Mouse (Mus musculus): ENCODE data around the gene Ttc41.
A peak's percentile ranks its signal among the peaks of the same experiment; 100 is the strongest.

Ttc41 gene

GRCm38 (mm10) chr10:86755816-86756502 lies 50.3 kb downstream of the Ttc41 start:
- no peak for DNase-seq (ENCODE audit: low read depth)

- no peak for DNase-seq (ENCODE audit: low read depth)
Observed at GRCm38 (mm10) chr10:86757724-86758123, 52.1 kb downstream of the Ttc41 start.

- no peak for DNase-seq (ENCODE audit: low read depth)
Observed at GRCm38 (mm10) chr10:86758211-86758610, 52.6 kb downstream of the Ttc41 start.

- no peak for DNase-seq (ENCODE audit: low read depth)
Observed at GRCm38 (mm10) chr10:86761236-86761635, 55.6 kb downstream of the Ttc41 start.

GRCm38 (mm10) chr10:86761722-86762383 lies 56.2 kb downstream of the Ttc41 start:
- DNase-seq (ENCODE audit: low read depth) = no peak

- DNase-seq (ENCODE audit: low read depth) = no peak
Observed at GRCm38 (mm10) chr10:86762384-86762730, 56.7 kb downstream of the Ttc41 start.

GRCm38 (mm10) chr10:86763672-86764071 lies 58.1 kb downstream of the Ttc41 start, which contains the start of gene Gm49358:
Gene Gm49358 (plus strand): TSS chr10:86763972.
- DNase-seq (ENCODE audit: low read depth) = no peak

- no peak for DNase-seq (ENCODE audit: low read depth)
Observed at GRCm38 (mm10) chr10:86765344-86765966, 59.8 kb downstream of the Ttc41 start.

GRCm38 (mm10) chr10:86769216-86769615 lies 63.6 kb downstream of the Ttc41 start:
- DNase-seq (ENCODE audit: low read depth) = no peak

GRCm38 (mm10) chr10:86769797-86770196 lies 64.2 kb downstream of the Ttc41 start:
- no peak for DNase-seq (ENCODE audit: low read depth)

GRCm38 (mm10) chr10:86771701-86772100 lies 66.1 kb downstream of the Ttc41 start:
- no peak for DNase-seq (ENCODE audit: low read depth)

GRCm38 (mm10) chr10:86772231-86772631 lies 66.6 kb downstream of the Ttc41 start:
- DNase-seq (ENCODE audit: low read depth) = no peak

GRCm38 (mm10) chr10:86773360-86773759 lies 67.7 kb downstream of the Ttc41 start:
- no peak for DNase-seq (ENCODE audit: low read depth)

- no peak for DNase-seq (ENCODE audit: low read depth)
Observed at GRCm38 (mm10) chr10:86776281-86776680, 70.7 kb downstream of the Ttc41 start.

GRCm38 (mm10) chr10:86777614-86778319 lies 72.2 kb downstream of the Ttc41 start:
- DNase-seq (ENCODE audit: low read depth) = no peak

- peak; percentile 98 for DNase-seq (ENCODE audit: low read depth)
Observed at GRCm38 (mm10) chr10:86778398-86779116, 72.9 kb downstream of the Ttc41 start, which contains the start of gene Nt5dc3. Gene Nt5dc3 (plus strand): TSS chr10:86779005.

- peak; percentile 60 for DNase-seq (ENCODE audit: low read depth)
Observed at GRCm38 (mm10) chr10:86779117-86779755, 73.6 kb downstream of the Ttc41 start.

GRCm38 (mm10) chr10:86779816-86780500 lies 74.3 kb downstream of the Ttc41 start:
- no peak for DNase-seq (ENCODE audit: low read depth)

- no peak for DNase-seq (ENCODE audit: low read depth)
Observed at GRCm38 (mm10) chr10:86781641-86782040, 76.0 kb downstream of the Ttc41 start.

GRCm38 (mm10) chr10:86782656-86783055 lies 77.0 kb downstream of the Ttc41 start:
- DNase-seq (ENCODE audit: low read depth) = no peak

GRCm38 (mm10) chr10:86783561-86783960 lies 78.0 kb downstream of the Ttc41 start:
- DNase-seq (ENCODE audit: low read depth) = no peak

Data from induced T-regulatory cell, adult 2 months (primary cell).